Mouse (Mus musculus): ENCODE measurements at regions not wholly inside any gene's neighbourhood (a gene's known extent, or its start where the extent isn't known, plus 50 kb on each side); places are given as distances from the start of the nearest gene placed in this dataset.
A peak's percentile ranks its signal among the peaks of the same experiment; 100 is the strongest.

- H3K4me3 ChIP-seq (replicated peaks) = no peak overlapping the region
- no peaks in the 10 kb centered on the region for H3K27me3 ChIP-seq (replicated peaks)
- no peaks in the 10 kb centered on the region for H3K9me3 ChIP-seq
- TF ChIP-seq GATA1 (IDR thresholded peaks at IDR 0.05; ENCODE audit: borderline replicate concordance, low read length) (no peak), FLI1 (IDR thresholded peaks at IDR 0.05; ENCODE audit: low read length) (no peak)
- no peaks in the 10 kb centered on the region for H3K36me3 ChIP-seq (replicated peaks; ENCODE audit: low read length)
- no peaks in the 10 kb centered on the region for H3K4me1 ChIP-seq
Observed at GRCm38 (mm10) chr3:149445991-149446564, 455.7 kb upstream of the Adgrl2 start.

DNA sequence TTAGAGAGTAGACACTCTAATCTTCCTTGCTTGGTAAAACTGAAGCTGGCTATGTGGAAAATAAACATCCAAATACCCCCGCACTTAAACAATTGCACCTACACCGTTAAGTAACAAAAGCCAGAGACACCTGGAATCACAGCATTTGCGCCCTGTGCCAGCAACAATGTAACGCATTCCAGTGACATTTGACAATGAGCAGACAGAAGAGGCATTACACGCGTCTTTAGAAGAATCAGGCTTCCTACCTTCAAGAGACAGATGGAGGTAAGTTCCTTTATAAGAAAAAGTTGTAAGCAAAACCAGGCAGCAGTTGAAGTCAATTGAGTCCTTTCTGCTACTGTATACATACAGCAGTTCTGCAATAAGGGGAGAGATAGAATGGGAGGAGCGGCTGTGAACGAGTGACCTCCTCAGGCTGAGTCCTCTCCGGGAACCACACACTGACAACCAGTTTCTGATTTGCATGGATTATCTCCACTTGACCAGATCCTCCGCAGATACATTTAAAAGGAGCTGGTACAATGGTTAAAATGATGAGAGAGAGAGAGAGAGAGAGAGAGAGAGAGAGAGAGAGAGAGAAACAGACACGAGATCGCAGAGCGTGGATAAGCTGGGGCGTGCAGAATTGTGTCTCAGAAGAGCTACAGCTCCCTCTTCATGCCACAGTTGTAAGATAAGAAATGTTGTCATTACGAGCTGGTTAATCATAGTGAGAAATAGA, 454.7 kb upstream of the Adgrl2 start:
- peak overlapping the region; percentile 56 for H3K4me3 ChIP-seq (replicated peaks)
- H3K36me3 ChIP-seq (replicated peaks; ENCODE audit: low read length) = no peaks in the 10 kb centered on the region
- H3K27me3 ChIP-seq (replicated peaks) = no peaks in the 10 kb centered on the region
- no peak for TF ChIP-seq FLI1 (IDR thresholded peaks at IDR 0.05; ENCODE audit: low read length)
- TF ChIP-seq GATA1 (IDR thresholded peaks at IDR 0.05; ENCODE audit: borderline replicate concordance, low read length) = no peak
- H3K9me3 ChIP-seq = no peaks in the 10 kb centered on the region
- no peaks in the 10 kb centered on the region for H3K4me1 ChIP-seq

DNA sequence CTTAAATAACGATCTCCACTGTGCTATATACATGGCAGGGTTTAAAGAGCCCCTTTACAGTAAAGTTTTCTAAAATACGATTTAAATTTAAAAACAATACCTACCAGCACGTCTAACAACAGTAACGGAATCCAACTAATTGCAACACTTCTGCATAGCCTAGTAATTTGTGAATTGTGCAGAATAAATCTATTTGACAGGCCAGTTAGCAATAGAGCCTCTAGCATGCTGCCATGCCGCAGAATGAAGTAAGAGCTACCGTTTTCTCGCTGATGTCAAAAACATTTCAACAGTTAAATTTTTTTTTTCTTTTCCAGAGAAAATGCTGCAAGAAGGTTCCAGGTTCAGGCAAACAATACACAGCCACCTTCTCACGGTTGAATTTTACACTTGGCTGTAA, 454.0 kb upstream of the Adgrl2 start:
- TF ChIP-seq FLI1 (IDR thresholded peaks at IDR 0.05; ENCODE audit: low read length) (no peak), GATA1 (IDR thresholded peaks at IDR 0.05; ENCODE audit: borderline replicate concordance, low read length) (no peak)
- Histone ChIP-seq H3K36me3 (replicated peaks; ENCODE audit: low read length) (no peaks in the 10 kb centered on the region), H3K4me3 (replicated peaks) (no peak overlapping the region), H3K4me1 (no peaks in the 10 kb centered on the region), H3K27me3 (replicated peaks) (no peaks in the 10 kb centered on the region), H3K9me3 (no peaks in the 10 kb centered on the region; the same call in 1 of the 2 replicates)

DNA sequence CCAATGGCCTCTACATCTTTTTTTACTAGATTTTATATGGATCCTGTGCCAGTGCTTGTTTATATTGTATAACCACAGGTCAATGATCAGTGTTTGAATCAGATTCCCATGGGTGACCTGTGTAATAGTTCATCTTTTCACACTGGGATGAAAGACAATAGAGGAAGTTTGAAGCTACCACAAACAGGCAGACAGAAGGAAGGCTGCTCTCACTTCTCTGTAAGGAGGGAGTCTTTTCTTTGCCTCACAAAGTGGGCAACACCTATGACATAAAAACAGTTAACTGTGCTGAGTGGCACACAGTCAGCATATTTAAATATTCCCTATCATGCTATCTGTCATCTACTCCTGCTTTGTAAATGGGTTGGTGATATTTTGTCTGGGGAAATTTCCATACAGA, 450.9 kb upstream of the Adgrl2 start:
- H3K9me3 ChIP-seq = peaks cover 11% of the 10 kb centered on the region
- no peaks in the 10 kb centered on the region for H3K36me3 ChIP-seq (replicated peaks; ENCODE audit: low read length)
- no peaks in the 10 kb centered on the region for H3K27me3 ChIP-seq (replicated peaks)
- TF ChIP-seq FLI1 (IDR thresholded peaks at IDR 0.05; ENCODE audit: low read length) (no peak), GATA1 (IDR thresholded peaks at IDR 0.05; ENCODE audit: borderline replicate concordance, low read length) (no peak)
- no peaks in the 10 kb centered on the region for H3K4me1 ChIP-seq
- no peak overlapping the region for H3K4me3 ChIP-seq (replicated peaks)

DNA sequence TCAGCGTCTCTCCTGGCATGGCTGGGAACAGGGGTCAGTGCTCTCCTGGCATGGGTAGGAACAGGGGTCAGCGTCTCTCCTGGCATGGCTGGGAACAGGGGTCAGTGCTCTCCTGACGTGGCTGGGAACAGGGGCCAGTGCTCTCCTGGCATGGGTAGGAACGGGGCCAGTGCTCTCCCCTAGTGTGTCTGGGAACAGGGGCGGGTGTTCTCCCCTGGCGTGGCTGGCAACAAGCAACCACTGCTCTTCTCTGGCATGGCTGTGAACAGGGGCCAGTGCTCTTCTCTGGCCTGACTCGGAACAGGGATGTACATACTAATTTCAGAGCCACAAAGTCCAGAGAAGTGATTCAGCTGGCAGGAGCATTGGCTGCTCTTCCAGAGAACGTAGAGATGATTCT, 447.4 kb upstream of the Adgrl2 start:
- TF ChIP-seq FLI1 (IDR thresholded peaks at IDR 0.05; ENCODE audit: low read length) = no peak
- no peak for TF ChIP-seq GATA1 (IDR thresholded peaks at IDR 0.05; ENCODE audit: borderline replicate concordance, low read length)
- H3K4me1 ChIP-seq = no peaks in the 10 kb centered on the region
- no peaks in the 10 kb centered on the region for H3K27me3 ChIP-seq (replicated peaks)
- no peaks in the 10 kb centered on the region for H3K36me3 ChIP-seq (replicated peaks; ENCODE audit: low read length)
- H3K4me3 ChIP-seq (replicated peaks) = no peak overlapping the region
- peaks cover 16% of the 10 kb centered on the region for H3K9me3 ChIP-seq

- no peak for TF ChIP-seq FLI1 (IDR thresholded peaks at IDR 0.05; ENCODE audit: low read length)
- no peak for TF ChIP-seq GATA1 (IDR thresholded peaks at IDR 0.05; ENCODE audit: borderline replicate concordance, low read length)
- Histone ChIP-seq H3K4me1 (no peaks in the 10 kb centered on the region), H3K4me3 (replicated peaks) (no peak overlapping the region), H3K27me3 (replicated peaks) (no peaks in the 10 kb centered on the region), H3K36me3 (replicated peaks; ENCODE audit: low read length) (no peaks in the 10 kb centered on the region), H3K9me3 (peaks cover 16% of the 10 kb centered on the region)
Observed at GRCm38 (mm10) chr3:149436944-149437343, 446.6 kb upstream of the Adgrl2 start.

GRCm38 (mm10) chr3:149436420-149436819, 446.1 kb upstream of the Adgrl2 start:
- TF ChIP-seq FLI1 (IDR thresholded peaks at IDR 0.05; ENCODE audit: low read length) (no peak), GATA1 (IDR thresholded peaks at IDR 0.05; ENCODE audit: borderline replicate concordance, low read length) (no peak)
- H3K36me3 ChIP-seq (replicated peaks; ENCODE audit: low read length) = no peaks in the 10 kb centered on the region
- no peaks in the 10 kb centered on the region for H3K27me3 ChIP-seq (replicated peaks)
- H3K4me3 ChIP-seq (replicated peaks) = no peak overlapping the region
- H3K9me3 ChIP-seq = peaks cover 16% of the 10 kb centered on the region
- H3K4me1 ChIP-seq = no peaks in the 10 kb centered on the region

GRCm38 (mm10) chr3:149431795-149432194, 441.4 kb upstream of the Adgrl2 start:
- no peak for TF ChIP-seq GATA1 (IDR thresholded peaks at IDR 0.05; ENCODE audit: borderline replicate concordance, low read length)
- TF ChIP-seq FLI1 (IDR thresholded peaks at IDR 0.05; ENCODE audit: low read length) = no peak
- Histone ChIP-seq H3K4me3 (replicated peaks) (no peak overlapping the region), H3K9me3 (0 out of 2 replicates have a peak, but pooled peaks cover 14% of the 10 kb centered on the region), H3K4me1 (no peaks in the 10 kb centered on the region), H3K36me3 (replicated peaks; ENCODE audit: low read length) (no peaks in the 10 kb centered on the region), H3K27me3 (replicated peaks) (no peaks in the 10 kb centered on the region)

GRCm38 (mm10) chr3:149426023-149426759, 435.8 kb upstream of the Adgrl2 start:
- Histone ChIP-seq H3K36me3 (replicated peaks; ENCODE audit: low read length) (no peaks in the 10 kb centered on the region), H3K4me1 (no peaks in the 10 kb centered on the region), H3K4me3 (replicated peaks) (no peak overlapping the region), H3K9me3 (0 out of 2 replicates have a peak, but pooled peaks cover 12% of the 10 kb centered on the region), H3K27me3 (replicated peaks) (no peaks in the 10 kb centered on the region)
- TF ChIP-seq FLI1 (IDR thresholded peaks at IDR 0.05; ENCODE audit: low read length) (no peak), GATA1 (IDR thresholded peaks at IDR 0.05; ENCODE audit: borderline replicate concordance, low read length) (no peak)

- Histone ChIP-seq H3K4me3 (replicated peaks) (no peak overlapping the region), H3K36me3 (replicated peaks; ENCODE audit: low read length) (no peaks in the 10 kb centered on the region), H3K9me3 (peaks cover 14% of the 10 kb centered on the region; the same call in 1 of the 2 replicates), H3K27me3 (replicated peaks) (no peaks in the 10 kb centered on the region), H3K4me1 (no peaks in the 10 kb centered on the region)
- TF ChIP-seq GATA1 (IDR thresholded peaks at IDR 0.05; ENCODE audit: borderline replicate concordance, low read length) = no peak
- TF ChIP-seq FLI1 (IDR thresholded peaks at IDR 0.05; ENCODE audit: low read length) = no peak
Observed at GRCm38 (mm10) chr3:149424306-149424705, 434.0 kb upstream of the Adgrl2 start.

Data from megakaryocyte, embryonic 14.5 days (primary cell).